Mouse (Mus musculus): Measurements from ENCODE around the gene Phactr4. TPM values are rescaled to one million over a fixed set of nuclear protein-coding genes. Genes with fewer than 3 reads are reported as not detected.
"Not testable (repeated sequence)": the region's sequence is repeated elsewhere in the genome, so short reads cannot be mapped to it uniquely, and the experiment has no call there.

The Phactr4 gene
- total and polyA plus RNA-seq, 3 experiments, result 7.2 to 79.5 (median 28.7) TPM

DNA sequence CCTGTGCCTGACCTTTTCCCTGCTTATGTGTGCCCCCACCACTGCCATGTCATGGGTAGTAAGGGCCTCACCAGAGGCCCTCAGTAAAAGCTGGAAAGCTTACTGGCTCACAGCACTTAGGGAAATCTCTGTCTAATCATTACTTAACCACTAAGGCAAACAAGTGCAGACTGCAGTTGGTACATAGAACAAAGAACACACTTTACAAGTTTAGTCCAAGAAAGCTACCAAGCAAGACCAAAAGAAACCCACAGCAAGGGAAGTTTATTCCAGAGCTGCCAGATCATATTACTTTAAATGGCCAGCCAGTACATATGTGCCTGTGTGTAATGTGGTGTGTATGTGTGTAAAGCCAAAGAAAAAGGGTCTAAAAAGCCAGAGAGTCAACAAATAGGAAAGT lies 6.3 kb downstream of the Phactr4 start:
- Histone ChIP-seq H3K36me3 (ENCODE audit: control insufficient read depth in 1 of 2, insufficient read depth in 2 of 2, low read length in 2 of 2) (peaks cover 0 to 8% of the 10 kb centered on the region in 2 experiments; a peak in 2 of 4 replicates), H3K9me3 (replicated peaks; ENCODE audit: insufficient read depth, low read length) (no peaks in the 10 kb centered on the region), H3K27me3 (ENCODE audit: control insufficient read depth in 1 of 2, insufficient read depth in 2 of 2, low read length in 2 of 2) (no peaks in the 10 kb centered on the region), H3K4me3 (ENCODE audit: control insufficient read depth in 1 of 2, insufficient read depth in 1 of 2, low read depth in 2 of 2, low read length in 2 of 2) (no peak overlapping the region), H3K4me1 (ENCODE audit: control insufficient read depth in 1 of 2, insufficient read depth in 2 of 2, low read length in 2 of 2) (peaks cover 5 to 7% of the 10 kb centered on the region in 2 experiments), H3K79me2 (ENCODE audit: control insufficient read depth, insufficient read depth, low read length, poor library complexity) (peaks cover 18% of the 10 kb centered on the region), H3K9ac (ENCODE audit: control insufficient read depth, low read depth, low read length, poor library complexity, severe bottlenecking) (no peak overlapping the region), H3K27ac (ENCODE audit: control insufficient read depth, low read depth, low read length) (no peak overlapping the region)
- DNase-seq (ENCODE audit: low read depth, low spot score), result no peak
- no peak for TF ChIP-seq RCOR1 (IDR thresholded peaks at IDR 0.05; ENCODE audit: low read depth, low read length)
- TF ChIP-seq BHLHE40 (IDR thresholded peaks at IDR 0.05; ENCODE audit: borderline replicate concordance, low read depth, low read length), result no peak
- TF ChIP-seq E2F4 (IDR thresholded peaks at IDR 0.05; ENCODE audit: borderline replicate concordance, low read depth, low read length), result no peak
- no peak for TF ChIP-seq POLR2A (IDR thresholded peaks at IDR 0.05; ENCODE audit: control insufficient read depth in 1 of 2, insufficient read depth in 1 of 2, low read depth in 1 of 2, low read length in 2 of 2, poor library complexity in 1 of 2)
- TF ChIP-seq ZC3H11A (IDR thresholded peaks at IDR 0.05; ENCODE audit: low read depth, low read length), result no peak
- no peak for TF ChIP-seq TAL1 (IDR thresholded peaks at IDR 0.05; ENCODE audit: low read length)
- TF ChIP-seq ZNF384 (IDR thresholded peaks at IDR 0.05; ENCODE audit: low read depth, low read length), result no peak
- TF ChIP-seq ETS1 (IDR thresholded peaks at IDR 0.05; ENCODE audit: low read depth, low read length), result no peak
- no peak for TF ChIP-seq MEF2A (IDR thresholded peaks at IDR 0.05; ENCODE audit: extremely low read depth, insufficient replicate concordance, low read depth, low read length, poor library complexity, severe bottlenecking)
- TF ChIP-seq RAD21 (IDR thresholded peaks at IDR 0.05; ENCODE audit: low read depth, low read length), result no peak
- no peak for TF ChIP-seq USF2 (IDR thresholded peaks at IDR 0.05; ENCODE audit: borderline replicate concordance in 1 of 2, insufficient read depth in 1 of 2, low read depth in 1 of 2, low read length in 2 of 2)
- no peak for TF ChIP-seq EP300 (IDR thresholded peaks at IDR 0.05; ENCODE audit: low read depth in 1 of 2, low read length in 2 of 2)
- TF ChIP-seq CHD2 (IDR thresholded peaks at IDR 0.05; ENCODE audit: low read length), result no peak
- no peak for TF ChIP-seq MAZ (IDR thresholded peaks at IDR 0.05; ENCODE audit: low read depth, low read length)

DNA sequence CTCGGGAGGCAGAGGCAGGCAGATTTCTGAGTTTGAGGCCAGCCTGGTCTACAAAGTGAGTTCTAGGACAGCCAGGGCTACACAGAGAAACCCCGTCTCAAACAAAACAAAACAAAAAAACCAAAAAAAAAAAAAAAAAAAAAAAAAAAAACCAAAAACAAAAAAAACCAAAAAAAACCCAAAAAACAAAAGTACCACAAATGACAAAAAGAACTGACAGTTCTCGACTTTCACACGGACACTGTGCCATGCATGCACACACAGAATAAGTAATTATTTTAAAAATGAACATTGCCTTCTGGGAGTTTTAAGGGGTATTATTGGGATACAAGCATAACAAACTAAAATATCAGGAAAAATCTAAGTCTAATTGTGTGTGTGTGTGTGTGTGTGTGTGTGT lies 9.0 kb downstream of the Phactr4 start:
- not testable (repeated sequence) for H3K9ac ChIP-seq (ENCODE audit: control insufficient read depth, low read depth, low read length, poor library complexity, severe bottlenecking); H3K4me1 ChIP-seq (ENCODE audit: control insufficient read depth in 1 of 2, insufficient read depth in 2 of 2, low read length in 2 of 2); H3K9me3 ChIP-seq (replicated peaks; ENCODE audit: insufficient read depth, low read length); H3K79me2 ChIP-seq (ENCODE audit: control insufficient read depth, insufficient read depth, low read length, poor library complexity); DNase-seq (ENCODE audit: low read depth, low spot score); H3K4me3 ChIP-seq (ENCODE audit: control insufficient read depth in 1 of 2, insufficient read depth in 1 of 2, low read depth in 2 of 2, low read length in 2 of 2); H3K27me3 ChIP-seq (ENCODE audit: control insufficient read depth in 1 of 2, insufficient read depth in 2 of 2, low read length in 2 of 2); H3K27ac ChIP-seq (ENCODE audit: control insufficient read depth, low read depth, low read length)
- peaks cover 0 to 13% of the 10 kb centered on the region in 2 experiments; a peak in 2 of 4 replicates for H3K36me3 ChIP-seq (ENCODE audit: control insufficient read depth in 1 of 2, insufficient read depth in 2 of 2, low read length in 2 of 2)
- peak; percentile 71 for TF ChIP-seq ZNF384 (IDR thresholded peaks at IDR 0.05; ENCODE audit: low read depth, low read length)
